Mouse (Mus musculus) liver, embryonic 11.5 days (tissue): ENCODE results near the gene Trim25. TPM values are rescaled to one million over a fixed set of nuclear protein-coding genes. Genes with fewer than 3 reads are reported as not detected.

Experiments
- ATAC-seq: fragments of 200-750 bp; cut with Nextera tagmentation; replicated peaks from 2 replicates; pipeline ENCODE4 v1.8.0; 2017; ENCODE audit warnings: moderate number of reproducible peaks, mild to moderate bottlenecking, moderate TSS enrichment, moderate library complexity; ENCODE audit not compliant: low FRiP score
- DNase-seq: peaks from one replicate; pipeline ENCODE4 v3.0.0-alpha.2; 2017; ENCODE audit warnings: low spot score
- H3K27ac ChIP-seq: fragments of 300-500 bp; sonication (generic); 2 replicates; pipeline ENCODE4 v1.5.1; 2014; ENCODE audit warnings: mild to moderate bottlenecking, low read depth, low read length, control low read depth
- H3K27me3 ChIP-seq: fragments of 300-500 bp; sonication (generic); replicated peaks from 2 replicates; pipeline ENCODE4 v1.6.1; 2014; ENCODE audit warnings: low read length, mixed read lengths; ENCODE audit not compliant: control insufficient read depth, insufficient read depth
- H3K36me3 ChIP-seq: fragments of 300-500 bp; sonication (generic); 2 replicates; pipeline ENCODE4 v1.6.1; 2014; ENCODE audit warnings: mild to moderate bottlenecking, low read length, moderate library complexity, mixed read lengths; ENCODE audit not compliant: control insufficient read depth, insufficient read depth
- H3K4me1 ChIP-seq: fragments of 300-500 bp; sonication (generic); replicated peaks from 2 replicates; pipeline ENCODE4 v1.6.1; 2014; ENCODE audit warnings: low read length, mixed read lengths; ENCODE audit not compliant: control insufficient read depth, insufficient read depth
- H3K4me2 ChIP-seq: fragments of 300-500 bp; sonication (generic); 2 replicates; pipeline ENCODE4 v1.6.1; 2014; ENCODE audit warnings: mild to moderate bottlenecking, control low read depth, moderate library complexity
- H3K4me3 ChIP-seq: fragments of 300-500 bp; sonication (generic); 2 replicates; pipeline ENCODE4 v1.5.1; 2014; ENCODE audit warnings: low read depth, low read length, control low read depth
- H3K9ac ChIP-seq: fragments of 300-500 bp; sonication (generic); 2 replicates; pipeline ENCODE4 v1.6.1; 2014; ENCODE audit warnings: low read depth, low read length, control low read depth
- H3K9me3 ChIP-seq: fragments of 300-500 bp; sonication (generic); 2 replicates; pipeline ENCODE4 v1.6.1; 2016; ENCODE audit warnings: low read length, inconsistent platforms, mixed read lengths; ENCODE audit not compliant: control insufficient read depth
- WGBS: fragments of 180-500 bp; shearing (Covaris S2); extraction: QIAGEN DNeasy Blood & Tissue Kit; methylation state at CpG from one replicate; pipeline ENCODE4 v1.1.7; 2014; 5-methylcytosine and 5-hydroxymethylcytosine counted together
- polyA plus RNA-seq: library from polyadenylated mRNA; unstranded; fragments of >200 nt; fragmentation: Nextera tagmentation; extraction: Ambion mirVana; gene quantifications from 2 replicates; pipeline ENCODE4 v1.2.1, GENCODE M21; 2014

The Trim25 gene
- polyA plus RNA-seq, result 20.6 and 21.1 TPM in 2 replicates

- Histone ChIP-seq H3K4me2 (peak within 1 kb of the TSS; percentile 78), H3K4me3 (peak within 1 kb of the TSS; percentile 94), H3K9me3 (no peaks in the 10 kb centered on the region), H3K27ac (peak within 1 kb of the TSS; percentile 84), H3K27me3 (no peaks in the 10 kb centered on the region), H3K36me3 (peaks cover 3% of the 10 kb centered on the region; the same call in 1 of the 2 replicates), H3K4me1 (peaks cover 19% of the 10 kb centered on the region), H3K9ac (peak within 1 kb of the TSS; percentile 97)
- ATAC-seq (peak; percentile 92), DNase-seq (peak; percentile 87)
- 1% methylated on average over 48 of the region's 48 CpGs for WGBS
Measured at GRCm38 (mm10) chr11:88998974-88999722, at the start of gene Trim25. Gene Trim25 (plus strand): TSS chr11:88999376.

- ATAC-seq (no peak), DNase-seq (no peak)
- Histone ChIP-seq H3K4me2 (no peak overlapping the region), H3K27ac (no peak overlapping the region), H3K4me3 (no peak overlapping the region), H3K4me1 (peaks cover 6% of the 10 kb centered on the region), H3K9ac (no peak overlapping the region), H3K27me3 (no peaks in the 10 kb centered on the region), H3K9me3 (no peaks in the 10 kb centered on the region), H3K36me3 (no peaks in the 10 kb centered on the region; the same call in 1 of the 2 replicates)
- 70% methylated on average over 8 of the region's 8 CpGs for WGBS
Measured at GRCm38 (mm10) chr11:88949802-88950639, 49.2 kb upstream of the Trim25 start.

- Histone ChIP-seq H3K4me3 (no peak overlapping the region), H3K36me3 (no peaks in the 10 kb centered on the region), H3K27ac (no peak overlapping the region), H3K4me1 (peaks cover 8% of the 10 kb centered on the region), H3K27me3 (no peaks in the 10 kb centered on the region), H3K4me2 (no peak overlapping the region), H3K9me3 (no peaks in the 10 kb centered on the region), H3K9ac (no peak overlapping the region)
- DNase-seq, result no peak
- WGBS, result 79% methylated on average over 13 of the region's 13 CpGs
- no peak for ATAC-seq
Measured at GRCm38 (mm10) chr11:88950640-88951250, 48.4 kb upstream of the Trim25 start.

GRCm38 (mm10) chr11:88951576-88951975 lies 47.6 kb upstream of the Trim25 start:
- no peaks in the 10 kb centered on the region for H3K27me3 ChIP-seq
- no peak overlapping the region for H3K9ac ChIP-seq
- DNase-seq, result no peak
- H3K4me3 ChIP-seq, result no peak overlapping the region
- no peak for ATAC-seq
- H3K36me3 ChIP-seq, result no peaks in the 10 kb centered on the region
- H3K27ac ChIP-seq, result no peak overlapping the region
- no peak overlapping the region for H3K4me2 ChIP-seq
- H3K4me1 ChIP-seq, result peaks cover 8% of the 10 kb centered on the region
- no peaks in the 10 kb centered on the region for H3K9me3 ChIP-seq
- 92% methylated on average over 2 of the region's 2 CpGs for WGBS

GRCm38 (mm10) chr11:88952117-88952516 lies 47.1 kb upstream of the Trim25 start:
- Histone ChIP-seq H3K9ac (no peak overlapping the region), H3K36me3 (no peaks in the 10 kb centered on the region), H3K27ac (no peak overlapping the region), H3K4me2 (no peak overlapping the region), H3K4me1 (peaks cover 8% of the 10 kb centered on the region), H3K27me3 (no peaks in the 10 kb centered on the region), H3K9me3 (no peaks in the 10 kb centered on the region), H3K4me3 (no peak overlapping the region)
- WGBS, result 81% methylated on average over 5 of the region's 5 CpGs
- no peak for DNase-seq
- ATAC-seq, result no peak

GRCm38 (mm10) chr11:88953582-88953981 lies 45.6 kb upstream of the Trim25 start:
- no peak overlapping the region for H3K27ac ChIP-seq
- WGBS, result 78% methylated on average over 3 of the region's 3 CpGs
- H3K9me3 ChIP-seq, result no peaks in the 10 kb centered on the region
- no peaks in the 10 kb centered on the region for H3K27me3 ChIP-seq
- ATAC-seq (peak; percentile 44; the same call in 1 of the 2 replicates), DNase-seq (no peak)
- H3K4me3 ChIP-seq, result no peak overlapping the region
- peaks cover 8% of the 10 kb centered on the region for H3K4me1 ChIP-seq
- no peaks in the 10 kb centered on the region for H3K36me3 ChIP-seq
- no peak overlapping the region for H3K9ac ChIP-seq
- H3K4me2 ChIP-seq, result no peak overlapping the region; the same call in 1 of the 2 replicates

- 0 out of 2 replicates have a peak overlapping the region, but pooled peaks have one; percentile 25 for H3K27ac ChIP-seq
- H3K9ac ChIP-seq, result peak overlapping the region; percentile 55; the same call in 1 of the 2 replicates
- WGBS, result 2% methylated on average over 4 of the region's 4 CpGs
- H3K4me2 ChIP-seq, result peak overlapping the region; percentile 83
- H3K9me3 ChIP-seq, result no peaks in the 10 kb centered on the region
- no peaks in the 10 kb centered on the region for H3K27me3 ChIP-seq
- no peaks in the 10 kb centered on the region for H3K36me3 ChIP-seq
- ATAC-seq (no peak), DNase-seq (no peak)
- peaks cover 8% of the 10 kb centered on the region for H3K4me1 ChIP-seq
- peak overlapping the region; percentile 57 for H3K4me3 ChIP-seq
Measured at GRCm38 (mm10) chr11:88954803-88955202, 44.4 kb upstream of the Trim25 start.

GRCm38 (mm10) chr11:88955217-88955969 lies 43.8 kb upstream of the Trim25 start, which contains the start of gene Scpep1:
Gene Scpep1 (minus strand): TSS chr11:88955465.
- WGBS, result 5% methylated on average over 34 of the region's 34 CpGs
- ATAC-seq, result peak; percentile 94

More at GRCm38 (mm10) chr11:88955217-88955969, 43.8 kb upstream of the Trim25 start, which contains the start of gene Scpep1:
- H3K36me3 ChIP-seq, result no peaks in the 10 kb centered on the region
- H3K27ac ChIP-seq, result 0 out of 2 replicates have a peak within 1 kb of the TSS, but pooled peaks have one; percentile 25
- DNase-seq, result peak; percentile 88
- peaks cover 8% of the 10 kb centered on the region for H3K4me1 ChIP-seq
- H3K4me2 ChIP-seq, result peak within 1 kb of the TSS; percentile 83
- H3K9me3 ChIP-seq, result no peaks in the 10 kb centered on the region
- H3K9ac ChIP-seq, result peak within 1 kb of the TSS; percentile 55; the same call in 1 of the 2 replicates
- peak within 1 kb of the TSS; percentile 57 for H3K4me3 ChIP-seq
- H3K27me3 ChIP-seq, result no peaks in the 10 kb centered on the region
